Mouse (Mus musculus): ENCODE measurements at regions not wholly inside any gene's neighbourhood (a gene's known extent, or its start where the extent isn't known, plus 50 kb on each side); places are given as distances from the start of the nearest gene placed in this dataset.
A peak's percentile ranks its signal among the peaks of the same experiment; 100 is the strongest.

GRCm38 (mm10) chr9:115658477-115658876 lies 250.8 kb upstream of the Gadl1 start:
- peak in 1 of 2 experiments; percentile 10 for DNase-seq (ENCODE audit: extremely low spot score in 1 of 2, low spot score in 1 of 2)

- DNase-seq (ENCODE audit: extremely low spot score in 1 of 2, low spot score in 1 of 2), result no peak
Measured at GRCm38 (mm10) chr9:115660371-115660770, 248.9 kb upstream of the Gadl1 start.

DNA sequence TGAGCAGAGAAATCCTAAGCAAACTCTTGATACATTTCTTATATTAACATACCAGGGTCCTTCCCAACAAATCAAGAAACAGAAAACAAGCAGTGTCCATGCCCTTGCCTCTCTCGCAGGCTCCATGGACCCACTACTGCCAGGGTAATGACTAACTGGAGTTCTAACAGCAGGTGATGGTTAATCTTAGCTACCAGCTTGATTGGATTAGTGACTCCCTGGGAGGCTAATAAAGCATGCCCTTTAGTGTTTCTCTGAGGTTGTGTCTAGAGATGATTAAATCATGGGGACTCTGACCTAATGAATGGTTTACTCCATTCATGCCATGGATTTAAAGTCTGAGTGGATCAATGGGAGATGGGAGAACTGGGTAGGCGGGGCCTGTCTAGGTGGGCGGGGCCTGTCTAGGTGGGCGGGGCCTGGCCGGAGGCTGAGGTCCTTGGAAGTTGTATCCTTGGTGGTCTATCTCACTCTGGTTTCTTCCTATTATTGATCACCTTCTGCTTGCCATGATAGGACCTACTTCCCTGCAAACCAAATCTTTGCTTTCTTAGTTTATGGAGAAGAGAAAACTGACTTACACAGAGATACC lies 247.3 kb upstream of the Gadl1 start:
- DNase-seq (ENCODE audit: extremely low spot score in 1 of 2, low spot score in 1 of 2), result no peak

GRCm38 (mm10) chr9:115665337-115666004 lies 243.8 kb upstream of the Gadl1 start:
- DNase-seq (ENCODE audit: extremely low spot score in 1 of 2, low spot score in 1 of 2), result no peak

GRCm38 (mm10) chr9:115666530-115666929 lies 242.7 kb upstream of the Gadl1 start:
- DNase-seq (ENCODE audit: extremely low spot score in 1 of 2, low spot score in 1 of 2), result no peak

GRCm38 (mm10) chr9:115680703-115681576 lies 228.3 kb upstream of the Gadl1 start:
- no peak for DNase-seq (ENCODE audit: extremely low spot score in 1 of 2, low spot score in 1 of 2)

DNA sequence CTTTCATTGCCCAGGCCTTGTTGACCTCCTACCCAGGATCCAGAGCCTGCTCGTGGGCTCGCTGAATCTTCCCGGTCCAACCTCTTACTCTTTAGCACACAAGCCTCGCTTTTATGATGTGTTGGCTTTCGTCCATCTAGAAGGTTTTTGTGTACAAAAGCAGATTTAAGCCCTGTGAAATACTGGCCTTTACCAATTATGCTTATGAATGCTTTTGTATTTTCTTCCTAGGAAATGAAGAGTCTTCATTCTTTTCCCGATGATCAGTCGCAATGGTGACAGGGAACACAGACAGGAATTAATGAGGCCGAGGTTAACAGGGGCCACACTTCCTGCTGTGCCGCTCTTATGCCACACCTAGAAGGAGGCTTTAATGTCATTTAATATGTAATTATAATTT lies 227.4 kb upstream of the Gadl1 start:
- no peak for DNase-seq (ENCODE audit: extremely low spot score in 1 of 2, low spot score in 1 of 2)

DNA sequence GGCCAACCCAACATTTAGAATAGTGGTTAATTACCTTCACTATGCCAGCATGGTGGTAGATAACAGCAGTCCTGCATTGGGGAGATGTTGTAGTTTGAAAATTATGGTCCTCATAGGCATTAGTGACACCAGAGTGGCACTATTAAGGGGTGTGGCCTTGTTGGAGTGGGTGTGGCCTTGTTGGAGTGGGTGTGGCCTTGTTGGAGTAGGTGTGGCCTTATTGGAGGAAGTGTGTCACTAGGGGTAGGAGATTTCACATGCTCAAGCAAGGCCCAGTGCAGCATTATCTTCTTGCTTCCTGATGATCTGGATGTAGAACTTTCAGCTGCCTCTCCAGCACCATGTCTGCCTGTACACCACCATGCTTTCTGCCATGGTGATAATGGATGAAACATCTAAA lies 225.3 kb upstream of the Gadl1 start:
- no peak for DNase-seq (ENCODE audit: extremely low spot score in 1 of 2, low spot score in 1 of 2)

- no peak for DNase-seq (ENCODE audit: extremely low spot score in 1 of 2, low spot score in 1 of 2)
Measured at GRCm38 (mm10) chr9:115686605-115687004, 222.7 kb upstream of the Gadl1 start.

- no peak for DNase-seq (ENCODE audit: extremely low spot score in 1 of 2, low spot score in 1 of 2)
Measured at GRCm38 (mm10) chr9:115692837-115693236, 216.4 kb upstream of the Gadl1 start.

DNA sequence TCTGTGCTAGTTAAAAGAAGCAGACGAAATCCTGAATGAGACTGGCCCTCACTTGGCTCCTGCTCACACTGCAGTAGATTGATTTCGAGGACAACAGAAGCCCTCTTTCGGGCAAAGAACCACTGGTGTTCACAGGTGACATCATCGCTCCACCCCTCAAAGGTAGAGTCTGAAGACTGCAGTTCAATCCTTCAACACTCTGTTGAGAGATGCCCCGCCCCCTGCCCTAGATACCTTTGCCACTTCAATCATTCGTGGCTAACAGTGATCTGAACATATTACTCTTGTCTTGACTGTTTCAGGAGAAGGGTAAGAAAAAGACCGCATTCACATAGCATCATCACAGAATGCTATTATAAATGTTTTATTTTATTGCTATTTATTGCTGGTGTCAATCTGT lies 205.5 kb upstream of the Gadl1 start:
- no peak for DNase-seq (ENCODE audit: extremely low spot score in 1 of 2, low spot score in 1 of 2)

DNA sequence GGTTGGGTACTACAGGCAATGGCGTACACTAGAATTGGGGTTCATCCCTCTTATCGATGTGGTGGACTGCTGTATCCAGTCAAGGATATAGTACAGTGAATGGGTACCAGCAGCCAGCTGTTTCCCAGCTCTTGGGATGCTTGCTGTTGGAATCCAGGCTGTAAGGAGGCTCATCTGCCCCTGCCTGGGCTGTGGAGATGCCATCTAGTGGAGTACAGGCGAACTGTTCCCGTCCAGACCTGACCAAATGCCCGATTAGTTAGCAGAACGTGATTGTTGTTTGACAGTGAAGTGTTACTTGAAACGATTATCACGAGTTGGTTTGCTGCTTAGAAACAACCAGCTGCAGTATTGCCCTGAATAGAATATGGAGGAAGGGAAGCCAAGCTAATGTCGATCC lies 205.0 kb upstream of the Gadl1 start:
- DNase-seq (ENCODE audit: extremely low spot score in 1 of 2, low spot score in 1 of 2), result peak in 1 of 2 experiments; percentile 66

GRCm38 (mm10) chr9:115705761-115706160 lies 203.5 kb upstream of the Gadl1 start:
- no peak for DNase-seq (ENCODE audit: extremely low spot score in 1 of 2, low spot score in 1 of 2)

DNA sequence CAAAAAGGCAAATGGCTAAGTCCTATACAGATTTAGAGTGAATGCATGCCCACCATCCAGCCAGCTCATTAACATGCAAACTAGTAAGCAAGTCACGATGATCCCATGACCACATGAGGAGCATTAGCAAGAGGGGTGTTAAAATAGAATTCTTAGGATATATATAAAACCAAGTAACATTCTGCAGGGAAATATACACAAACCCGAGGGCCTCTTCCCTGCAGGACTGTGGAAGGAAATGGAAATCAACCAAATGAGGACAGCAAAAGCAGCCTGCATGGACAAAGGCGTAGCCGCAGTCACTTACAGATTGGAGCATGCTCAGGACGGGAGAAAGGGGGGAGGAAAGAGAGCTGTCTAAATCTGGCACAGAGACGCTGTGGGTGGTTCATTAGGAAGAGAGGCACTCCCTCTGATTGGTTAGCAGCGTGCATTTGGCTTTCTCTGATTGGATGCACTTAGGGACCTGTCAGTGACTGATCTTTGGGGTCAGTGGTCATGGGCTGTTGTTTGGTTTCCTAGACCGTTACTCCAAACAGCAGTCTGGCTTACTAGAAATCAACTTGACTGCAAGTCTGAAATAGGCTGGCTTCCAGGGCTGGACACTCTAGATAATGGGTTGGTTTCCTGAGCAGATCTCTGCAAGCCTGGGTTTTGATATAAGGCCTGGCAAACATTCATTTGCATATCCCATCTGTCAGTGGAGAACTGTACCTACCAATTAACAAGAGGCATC lies 200.9 kb upstream of the Gadl1 start:
- peak; percentile 26 to 31 for DNase-seq (ENCODE audit: extremely low spot score in 1 of 2, low spot score in 1 of 2)

- DNase-seq (ENCODE audit: extremely low spot score in 1 of 2, low spot score in 1 of 2), result no peak
Measured at GRCm38 (mm10) chr9:115710039-115710739, 199.1 kb upstream of the Gadl1 start.

DNA sequence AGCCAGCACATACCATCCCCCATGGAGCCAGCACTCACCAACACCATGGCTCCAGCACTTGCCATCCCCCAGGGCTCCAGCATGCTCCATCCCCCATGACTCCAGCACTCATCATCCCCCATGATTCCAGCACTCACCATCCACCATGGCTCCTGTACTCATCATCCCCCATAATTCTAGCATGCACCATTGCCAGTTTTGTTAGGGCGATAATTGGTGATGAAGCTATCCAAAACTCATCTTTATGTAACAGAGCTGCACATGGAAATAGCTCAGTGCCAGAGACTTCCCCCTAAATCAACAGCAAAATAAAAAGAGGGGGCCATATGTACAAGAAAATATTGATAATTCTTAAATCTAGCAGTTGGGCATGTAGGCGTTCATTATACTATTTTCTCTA lies 188.9 kb upstream of the Gadl1 start:
- DNase-seq (ENCODE audit: extremely low spot score in 1 of 2, low spot score in 1 of 2), result no peak

DNA sequence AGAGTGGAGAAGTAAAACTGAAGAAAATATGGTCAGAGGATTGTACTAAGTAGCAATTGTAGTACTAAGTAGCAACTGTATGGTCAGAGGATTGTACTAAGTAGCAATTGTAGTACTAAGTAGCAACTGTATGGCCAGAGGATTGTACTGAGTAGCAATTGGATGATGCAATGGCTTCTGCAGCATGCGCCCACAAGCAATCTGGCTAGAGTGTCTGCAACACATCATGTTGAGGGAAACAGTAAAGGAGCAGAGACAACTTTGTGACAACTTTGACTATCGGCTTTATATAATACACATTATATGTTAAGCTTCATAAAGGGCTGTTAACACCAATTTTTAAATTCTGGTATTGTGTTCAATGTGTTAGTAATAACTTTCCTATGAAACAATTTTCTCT lies 188.4 kb upstream of the Gadl1 start:
- peak in 1 of 2 experiments; percentile 42 for DNase-seq (ENCODE audit: extremely low spot score in 1 of 2, low spot score in 1 of 2)

DNA sequence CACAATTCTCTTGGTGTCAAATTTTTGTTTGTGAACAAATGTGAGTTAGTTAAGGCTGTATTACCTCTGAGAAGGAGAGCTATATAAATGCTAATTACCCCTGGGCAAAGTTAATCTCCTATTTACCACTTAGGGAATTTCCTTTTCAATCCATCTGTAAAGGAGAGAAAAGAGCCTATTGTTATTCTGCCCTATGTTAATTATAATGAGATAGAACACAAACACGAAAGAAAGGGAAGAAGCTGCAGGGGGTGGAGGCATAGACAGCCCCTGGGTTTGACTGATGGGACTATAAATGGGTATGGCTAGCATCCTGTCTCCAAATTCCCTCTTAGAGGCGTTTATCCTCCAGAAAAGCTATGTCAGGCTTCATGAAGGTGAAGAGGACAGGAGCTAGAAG lies 185.2 kb upstream of the Gadl1 start:
- no peak for DNase-seq (ENCODE audit: extremely low spot score in 1 of 2, low spot score in 1 of 2)

- peak in 1 of 2 experiments; percentile 31 for DNase-seq (ENCODE audit: extremely low spot score in 1 of 2, low spot score in 1 of 2)
Measured at GRCm38 (mm10) chr9:115727361-115727760, 181.9 kb upstream of the Gadl1 start.

DNA sequence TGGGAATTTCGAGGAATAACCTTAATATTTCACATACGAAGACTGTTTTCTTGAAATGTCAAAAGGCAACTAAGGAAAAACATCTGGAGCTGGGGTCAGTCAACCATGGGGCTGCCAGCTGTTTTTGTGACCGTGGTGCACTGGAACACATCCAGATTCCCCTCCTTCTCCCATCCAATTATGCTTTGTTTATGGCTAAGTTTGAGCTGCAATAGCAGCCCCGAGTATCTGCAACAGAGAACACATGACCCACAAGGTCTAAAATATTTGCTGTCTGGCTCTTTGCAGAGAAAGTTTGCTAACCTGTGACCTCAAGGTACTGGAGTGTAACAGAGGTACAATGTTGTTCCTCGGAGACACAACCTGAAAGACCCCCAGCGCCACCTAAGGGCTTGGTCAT lies 177.7 kb upstream of the Gadl1 start:
- DNase-seq (ENCODE audit: extremely low spot score in 1 of 2, low spot score in 1 of 2), result no peak

Data from frontal cortex, adult 2 months (tissue).